Mouse (Mus musculus) left cerebral cortex, adult 2 months (tissue): ENCODE results near the gene Pllp. TPM values are rescaled to one million over a fixed set of nuclear protein-coding genes. Genes with fewer than 3 reads are reported as not detected.

ENCODE experiments used
- DNase-seq, 2 experiments: peaks; one replicate each; pipeline ENCODE4 v3.0.0; 2021 to 2022; ENCODE audit warnings: low spot score in 2 of 2, mixed read lengths in 1 of 2; ENCODE audit errors: extremely low spot score in 1 of 2
- H3K27ac ChIP-seq: fragments of 200-600 bp; 2 replicates; pipeline ENCODE4 v1.8.1; 2022
- H3K4me3 ChIP-seq: fragments of 200-600 bp; 2 replicates; pipeline ENCODE4 v1.8.1; 2022
- CTCF ChIP-seq: fragments of 200-600 bp; IDR thresholded peaks from 2 replicates; pipeline ENCODE4 v1.8.1; 2022; ENCODE audit warnings: antibody characterized with exemption, mild to moderate bottlenecking, moderate library complexity
- intact Hi-C: fragments of 180-260 bp; cut with DNase I; formaldehyde crosslinking; loops from one replicate; pipeline ENCODE4 v1.15.1; 2025
- long read RNA-seq, 2 experiments: library from polyadenylated mRNA; stranded (forward); transcript quantifications; one replicate each; pipeline ENCODE4 v2.0.0; 2021; ENCODE audit warnings: borderline mapping rate in 2 of 2
- total RNA-seq, 2 experiments: library from RNA; stranded (reverse); gene quantifications; 2 replicates each; pipeline ENCODE4 v1.2.3; 2021

Pllp gene
- 10 to 100 TPM; 27.3 to 30.0 TPM for total RNA-seq
- long read RNA-seq, experiment 1, transcript Pllp-201 (4 exons, 1,926 nt) = major isoform, 22 of 24 reads
- long read RNA-seq, experiment 1, partial matches to known transcripts = 0 of 24 reads
- long read RNA-seq, experiment 1, other reads (novel, unspliced or antisense) = 2 of 24 reads
- long read RNA-seq, experiment 2, transcript Pllp-201 (4 exons, 1,926 nt) = major isoform, 21 of 23 reads
- long read RNA-seq, experiment 2, partial matches to known transcripts = 0 of 23 reads
- long read RNA-seq, experiment 2, other reads (novel, unspliced or antisense) = 2 of 23 reads

DNA sequence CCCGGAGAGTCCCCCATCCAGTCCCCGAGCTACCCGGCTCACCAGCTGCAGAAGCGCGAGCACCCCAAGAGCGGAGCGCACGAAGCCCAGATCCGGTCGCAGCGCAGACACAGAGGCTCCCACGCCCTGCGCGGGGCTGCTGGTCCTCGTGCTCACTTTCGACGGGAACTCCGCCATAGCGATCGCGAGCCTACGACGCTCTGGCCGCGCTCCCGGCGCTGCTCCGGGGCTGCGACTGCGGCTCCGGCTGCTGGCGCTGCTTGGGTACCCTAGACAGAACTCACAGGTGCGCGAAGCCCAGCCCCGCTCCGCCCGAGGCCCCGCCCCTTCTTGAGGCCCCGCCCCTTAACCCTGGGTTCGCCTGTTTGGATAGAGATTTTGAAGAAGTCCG lies at the start of gene Pllp:
Gene Pllp, minus strand, starts transcription at position 285 of the 391 bp plus-strand sequence.
- H3K4me3 ChIP-seq = peak within 1 kb of the TSS; percentile 54
- peak in 1 of 2 experiments; percentile 40 for DNase-seq
- intact Hi-C loops = loop anchor here (2.0 to 10.0 kb wide), 2 partner anchors 27 to 361 kb away; no protein-coding TSS in a partner anchor
- no peak for TF ChIP-seq CTCF
- peak within 1 kb of the TSS; percentile 36 for H3K27ac ChIP-seq

- intact Hi-C loops = no loop called here
- TF ChIP-seq CTCF = no peak
- H3K27ac ChIP-seq = no peak within 1 kb of the TSS
- H3K4me3 ChIP-seq = no peak within 1 kb of the TSS
- DNase-seq = no peak
These were observed 49.6 kb upstream of the Pllp start, which contains the start of gene Ccl22 for GRCm38 (mm10) chr8:94745476-94746184. Gene Ccl22, plus strand, starts transcription at chr8:94745590.

DNA sequence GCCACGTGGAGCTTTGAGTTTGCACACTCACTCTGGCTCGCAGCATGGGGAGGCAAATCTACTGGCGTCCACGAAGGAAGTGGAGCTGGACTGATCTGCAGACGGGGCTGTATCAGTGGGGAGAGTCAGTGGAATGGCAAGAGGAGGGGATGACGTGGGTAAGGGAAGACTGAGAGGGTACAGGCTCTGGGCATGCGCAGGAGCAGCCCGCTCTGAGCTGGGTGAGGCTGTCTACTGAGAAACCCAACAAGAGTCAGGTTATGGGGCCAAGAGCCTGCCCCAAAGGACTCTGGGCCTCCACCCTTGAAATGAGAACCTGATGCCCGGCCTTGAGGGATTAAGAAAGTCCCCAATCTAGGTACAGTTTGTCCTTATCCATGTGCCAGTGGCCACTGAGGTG lies 48.9 kb upstream of the Pllp start:
- H3K4me3 ChIP-seq = no peak overlapping the region
- no peak for TF ChIP-seq CTCF
- intact Hi-C loops = no loop called here
- no peak for DNase-seq
- no peak overlapping the region for H3K27ac ChIP-seq

DNA sequence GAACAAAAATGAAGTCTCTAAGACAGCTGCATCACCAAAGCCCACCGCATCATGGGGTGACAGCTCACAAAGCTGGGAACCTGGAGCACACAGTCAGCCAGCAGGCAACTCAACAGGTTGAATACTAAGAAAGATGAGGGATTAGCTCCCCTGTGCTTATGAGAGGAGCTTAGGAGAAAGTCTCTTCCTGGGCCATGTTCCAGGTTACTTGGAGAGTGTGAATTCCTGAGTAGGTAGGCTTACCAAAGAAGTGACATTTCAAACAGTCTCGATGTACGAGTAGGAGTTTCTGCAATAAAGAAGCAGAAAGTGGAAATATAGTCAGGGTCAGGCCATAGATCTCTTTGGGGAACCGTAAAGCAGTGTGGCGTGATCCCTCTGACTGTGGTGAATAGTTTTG lies 48.4 kb upstream of the Pllp start:
- DNase-seq = no peak
- TF ChIP-seq CTCF = no peak
- H3K4me3 ChIP-seq = no peak overlapping the region
- H3K27ac ChIP-seq = no peak overlapping the region
- intact Hi-C loops = no loop called here

DNA sequence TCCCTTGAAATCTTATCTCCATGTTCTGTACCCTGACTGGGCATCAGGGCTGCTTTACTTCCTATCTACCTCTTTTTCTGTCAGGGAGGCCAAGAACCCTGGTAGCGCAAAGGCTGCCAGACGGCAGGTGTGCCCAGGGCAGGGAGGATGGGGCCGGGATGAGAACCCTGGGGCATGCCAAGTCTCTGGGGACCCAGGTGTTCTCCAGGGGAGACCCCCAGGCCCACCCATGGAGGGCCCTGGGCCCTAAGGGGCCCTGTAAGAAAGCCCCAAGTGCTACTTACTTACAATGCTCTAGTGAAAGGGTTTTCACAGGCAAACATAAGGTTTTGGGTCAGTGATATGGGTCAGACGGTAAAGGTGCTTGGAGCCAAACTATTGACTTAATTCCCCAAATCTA lies 45.6 kb upstream of the Pllp start:
- no peak for DNase-seq
- Histone ChIP-seq H3K4me3 (no peak overlapping the region), H3K27ac (no peak overlapping the region)
- TF ChIP-seq CTCF = no peak
- intact Hi-C loops = no loop called here

DNA sequence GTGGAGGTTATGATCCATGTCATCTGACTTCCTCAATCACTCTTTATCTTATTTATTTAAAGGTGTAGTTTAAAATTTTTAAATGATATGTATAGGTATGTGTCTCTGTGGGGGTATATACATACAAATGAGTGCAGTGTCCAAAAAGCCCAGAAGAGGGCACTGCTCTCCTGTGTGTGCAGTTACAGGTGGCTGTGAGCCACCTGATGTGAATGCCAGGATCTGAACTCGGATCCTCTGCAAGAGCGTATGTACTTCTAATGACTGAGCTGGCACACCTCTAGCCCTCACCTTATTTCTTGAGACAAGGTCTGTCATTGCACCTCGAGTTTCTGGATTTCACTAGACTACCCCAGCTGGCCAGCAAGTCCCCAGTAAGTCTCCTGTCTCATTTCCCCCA lies 44.5 kb upstream of the Pllp start:
- Histone ChIP-seq H3K27ac (no peak overlapping the region), H3K4me3 (no peak overlapping the region)
- TF ChIP-seq CTCF = no peak; the same call in 1 of the 2 replicates
- DNase-seq = no peak
- intact Hi-C loops = no loop called here

GRCm38 (mm10) chr8:94739829-94740228 lies 43.8 kb upstream of the Pllp start:
- no peak overlapping the region for H3K4me3 ChIP-seq
- DNase-seq = no peak
- H3K27ac ChIP-seq = no peak overlapping the region
- TF ChIP-seq CTCF = no peak
- intact Hi-C loops = no loop called here

DNA sequence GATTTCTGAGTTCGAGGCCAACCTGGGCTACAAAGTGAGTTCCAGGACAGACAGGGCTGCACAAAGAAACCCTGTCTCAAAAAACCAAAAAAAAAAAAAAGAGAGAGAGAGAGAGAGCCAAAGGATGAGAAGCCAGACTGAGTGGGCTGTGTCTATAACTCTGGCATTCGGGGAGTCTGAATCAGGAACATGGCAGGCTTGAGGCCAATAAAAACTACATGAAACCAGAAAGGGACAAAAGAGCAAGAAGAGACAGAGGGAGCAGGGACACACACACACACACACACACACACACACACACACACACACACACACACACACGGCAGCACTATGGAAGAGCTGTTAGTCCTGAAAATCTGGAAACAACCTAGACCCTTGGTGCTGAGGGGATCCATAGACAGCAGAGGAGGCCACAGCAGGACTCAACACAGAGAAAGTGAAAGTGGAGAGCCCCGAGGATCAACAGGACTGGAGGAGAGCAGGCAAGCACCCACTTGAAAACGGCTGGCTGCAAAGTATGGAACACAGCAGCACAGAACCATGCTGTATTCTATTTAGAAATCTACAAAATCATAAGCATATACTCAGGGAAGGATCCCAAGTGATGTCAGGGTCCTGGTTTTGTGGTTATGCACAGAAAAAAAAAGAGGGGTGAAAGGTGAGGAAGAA lies 39.5 kb upstream of the Pllp start:
- H3K27ac ChIP-seq = no peak overlapping the region
- intact Hi-C loops = no loop called here
- no peak for TF ChIP-seq CTCF

GRCm38 (mm10) chr8:94734735-94735350 lies 38.8 kb upstream of the Pllp start:
- intact Hi-C loops = no loop called here
- no peak for DNase-seq
- Histone ChIP-seq H3K27ac (no peak overlapping the region), H3K4me3 (no peak overlapping the region)
- TF ChIP-seq CTCF = no peak

More for the DNA sequence above, 39.5 kb upstream of the Pllp start:
- H3K4me3 ChIP-seq = no peak overlapping the region
- no peak for DNase-seq

DNA sequence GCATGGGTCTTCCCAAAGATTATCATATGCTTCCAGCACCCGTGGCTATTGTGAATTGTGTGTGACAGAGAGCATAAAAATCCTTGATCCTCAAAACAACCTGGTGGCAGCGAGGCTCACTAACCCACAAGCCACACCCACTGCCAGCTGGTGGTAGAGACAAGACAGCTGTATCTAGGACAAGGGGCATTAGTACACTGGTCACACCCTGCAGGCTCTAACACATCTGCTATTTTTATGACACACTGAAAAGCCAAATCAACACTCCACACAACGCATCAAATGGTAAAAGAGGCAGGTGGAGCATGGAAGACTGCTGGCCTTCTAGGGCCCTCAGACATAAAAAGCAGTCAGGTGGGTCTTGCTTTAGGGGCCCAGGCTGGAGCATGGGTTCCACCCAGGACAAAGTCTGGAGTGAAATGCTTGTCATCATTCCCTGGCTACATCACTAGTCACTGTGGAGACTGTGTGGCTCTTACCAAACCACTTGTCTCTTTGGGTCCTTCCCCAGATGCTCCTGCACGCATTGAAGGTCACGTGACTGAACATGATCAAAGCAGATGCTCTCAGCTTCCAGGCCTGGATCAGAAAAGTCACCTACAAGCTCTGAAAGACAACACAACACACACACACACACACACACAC lies 37.9 kb upstream of the Pllp start:
- intact Hi-C loops = no loop called here
- DNase-seq = no peak

DNA sequence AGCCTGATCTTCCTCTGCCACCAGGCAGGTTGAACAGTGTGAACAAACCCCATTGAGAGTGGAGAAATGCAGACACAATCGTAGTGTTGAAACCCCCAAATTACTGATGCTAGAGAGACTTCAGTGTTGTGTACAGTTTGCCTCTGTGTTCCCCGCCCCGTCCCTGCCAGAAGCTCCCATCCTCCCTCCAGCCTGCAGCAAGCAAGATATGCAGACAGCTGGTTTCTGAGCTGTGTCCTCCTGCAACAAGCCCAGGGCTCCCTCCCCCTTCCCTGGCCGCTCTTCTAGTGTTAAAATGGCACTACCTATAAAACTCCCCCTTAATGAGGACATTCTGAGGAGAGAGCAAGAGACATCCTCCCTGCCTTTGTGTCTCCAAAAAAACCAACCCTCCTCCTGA lies 33.2 kb upstream of the Pllp start:
- intact Hi-C loops = no loop called here
- no peak for DNase-seq
- H3K27ac ChIP-seq = no peak overlapping the region
- no peak overlapping the region for H3K4me3 ChIP-seq
- no peak for TF ChIP-seq CTCF

More for the DNA sequence above, 37.9 kb upstream of the Pllp start:
- H3K27ac ChIP-seq = no peak overlapping the region
- no peak overlapping the region for H3K4me3 ChIP-seq
- TF ChIP-seq CTCF = no peak
